Mouse (Mus musculus) embryo, embryonic 11.5 days (tissue): Measurements from ENCODE around the gene Igbp1.

Source experiments
- DNase-seq: peaks from one replicate; pipeline ENCODE4 v3.0.0-alpha.2; 2012; ENCODE audit warnings: low read depth, low spot score

Igbp1 gene

GRCm38 (mm10) chrX:100494068-100494978, at the start of gene Igbp1:
TSS of gene Igbp1 (plus strand) at chrX:100494291.
- peak; percentile 72 for DNase-seq

GRCm38 (mm10) chrX:100468047-100468446, 26.0 kb upstream of the Igbp1 start:
- DNase-seq = no peak

- DNase-seq = no peak
These were observed 24.0 kb upstream of the Igbp1 start for GRCm38 (mm10) chrX:100470126-100470525.

GRCm38 (mm10) chrX:100471491-100471890, 22.6 kb upstream of the Igbp1 start:
- no peak for DNase-seq

DNA sequence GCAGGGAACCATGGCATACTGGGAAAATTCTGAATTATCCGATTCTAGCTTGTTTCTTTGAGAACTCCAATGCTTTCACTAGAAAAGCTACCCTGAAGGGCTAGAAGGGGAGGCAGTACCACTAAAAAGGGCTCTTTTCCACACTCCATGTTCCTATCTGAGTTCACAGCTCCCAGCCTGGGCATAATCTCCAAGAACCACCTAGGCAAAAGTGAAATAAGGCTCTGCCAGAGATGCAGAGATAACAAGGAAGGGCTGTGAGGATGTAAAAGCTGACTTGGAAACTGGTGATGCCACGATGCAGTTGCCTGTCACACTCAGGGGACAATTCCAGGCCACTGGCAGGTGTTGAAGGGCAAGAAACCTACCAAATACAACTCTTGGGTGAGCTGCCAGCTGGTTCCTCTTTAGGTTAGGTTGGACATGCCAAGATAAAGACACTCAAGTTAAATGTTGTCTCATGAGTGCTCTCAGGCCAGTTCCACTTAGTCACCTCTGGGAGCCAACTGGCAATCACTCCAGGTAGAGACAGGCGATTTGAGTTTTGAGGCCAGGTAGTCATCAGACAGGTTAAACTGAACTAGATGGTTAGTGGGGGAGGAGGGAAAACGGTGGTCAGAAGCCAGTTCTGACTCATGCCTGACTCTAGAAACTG, 18.4 kb upstream of the Igbp1 start:
- no peak for DNase-seq

DNA sequence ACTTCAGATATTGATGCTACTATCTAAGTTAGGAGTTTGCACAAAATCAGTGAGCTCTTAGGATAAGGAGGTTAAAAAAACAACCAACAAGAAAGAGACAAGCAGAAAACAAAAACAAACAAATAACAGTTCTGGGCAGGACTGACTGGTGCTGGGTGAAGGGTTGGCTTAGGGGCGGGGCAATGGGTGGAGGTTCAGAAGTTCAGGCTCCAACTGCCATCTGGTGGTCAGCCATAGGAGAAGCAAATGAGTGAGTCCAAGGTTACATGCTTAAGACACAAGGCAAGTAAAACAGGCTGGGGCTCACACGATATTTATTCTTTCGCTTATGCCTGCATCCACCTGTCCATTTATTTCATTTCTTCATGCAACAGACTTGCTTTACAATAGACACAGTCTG, 13.8 kb upstream of the Igbp1 start:
- DNase-seq = peak; percentile 26

DNA sequence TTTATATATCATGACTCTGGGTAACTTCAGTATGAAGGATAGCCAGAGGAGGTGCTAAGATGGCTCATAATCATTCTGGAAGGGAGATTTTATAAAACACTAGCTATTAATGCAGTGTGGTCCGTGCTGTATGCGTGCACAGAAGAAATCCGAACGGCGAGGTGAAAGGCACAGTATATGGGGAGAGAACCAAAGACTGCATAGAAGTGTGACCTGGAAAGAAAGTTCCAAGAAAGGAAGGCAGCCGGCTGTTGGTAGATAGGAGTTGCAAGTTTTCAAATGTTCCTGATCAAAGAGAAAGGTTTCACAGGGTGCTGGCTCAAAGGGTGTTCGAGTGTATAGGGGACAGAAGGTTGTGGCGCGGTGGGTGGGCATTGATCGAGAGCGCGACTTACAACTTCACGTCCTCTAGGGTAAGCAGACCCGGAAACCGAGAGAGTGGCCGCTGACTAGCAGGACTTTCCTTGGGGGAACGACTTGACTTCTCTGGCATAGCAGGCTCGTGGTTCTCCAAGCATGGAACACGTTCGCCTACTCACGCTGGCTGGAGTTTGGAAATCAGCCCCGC, 507 bp upstream of the Igbp1 start:
- DNase-seq = no peak

- no peak for DNase-seq
These were observed 10.2 kb downstream of the Igbp1 start for GRCm38 (mm10) chrX:100504175-100504851.

DNA sequence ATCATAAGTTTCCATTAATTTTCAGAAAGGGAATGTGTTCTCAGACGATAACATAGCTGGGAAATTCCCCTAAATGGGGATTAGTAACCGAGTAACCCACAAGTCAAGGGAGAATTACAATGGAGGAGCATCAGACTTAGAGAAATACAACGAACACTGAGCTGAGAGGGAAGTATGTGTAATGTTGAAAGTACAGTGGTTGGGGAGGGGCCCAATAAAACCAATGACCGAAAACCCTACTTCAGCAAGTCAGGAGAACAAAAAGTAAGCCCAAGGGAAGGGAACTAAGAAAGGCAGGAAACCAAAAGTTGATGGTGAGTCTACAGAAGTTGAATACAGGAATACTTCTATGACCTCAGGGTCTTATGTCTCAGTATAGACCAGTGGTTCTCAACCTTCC, 14.1 kb downstream of the Igbp1 start:
- DNase-seq = no peak

DNA sequence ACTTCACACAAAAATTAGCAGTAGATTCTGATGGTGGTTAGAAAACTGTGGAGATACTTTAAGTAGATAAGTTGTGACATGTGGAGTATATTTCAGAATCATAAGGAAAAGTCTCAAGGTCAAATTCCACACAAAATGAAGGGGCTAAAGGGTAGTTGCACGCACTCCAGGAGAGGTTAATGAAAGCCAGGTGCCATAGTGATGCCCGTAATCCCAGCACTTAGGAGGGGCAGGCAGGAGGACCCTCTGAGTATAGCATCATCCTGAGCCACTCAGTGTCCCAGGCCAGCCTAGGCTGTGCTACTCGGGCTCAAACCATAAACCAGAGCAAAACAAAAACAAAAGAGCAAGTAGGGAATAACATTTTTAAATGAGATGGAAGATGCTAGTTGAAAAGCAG, 15.8 kb downstream of the Igbp1 start:
- DNase-seq = no peak

GRCm38 (mm10) chrX:100516683-100517082, 22.6 kb downstream of the Igbp1 start:
- DNase-seq = no peak

DNA sequence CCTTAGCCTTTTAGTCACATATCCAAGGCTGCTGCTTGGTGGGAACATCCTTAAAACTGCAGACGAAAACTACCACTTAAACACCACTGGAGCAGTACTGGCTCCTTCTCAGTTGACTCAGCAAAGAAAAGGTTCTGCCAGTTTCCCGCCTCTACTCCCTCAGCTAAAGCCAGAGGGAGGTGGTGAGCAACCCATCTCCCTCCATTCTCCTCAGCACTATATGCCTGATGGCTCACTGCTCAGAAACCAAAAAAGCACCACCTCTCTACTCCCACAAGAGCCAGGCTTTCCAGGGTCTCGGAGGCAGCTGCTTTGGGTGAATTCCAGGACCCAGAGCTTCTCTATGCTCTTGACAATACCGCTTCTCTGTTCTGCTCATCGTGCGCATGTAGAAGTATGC, 23.5 kb downstream of the Igbp1 start:
- no peak for DNase-seq

DNA sequence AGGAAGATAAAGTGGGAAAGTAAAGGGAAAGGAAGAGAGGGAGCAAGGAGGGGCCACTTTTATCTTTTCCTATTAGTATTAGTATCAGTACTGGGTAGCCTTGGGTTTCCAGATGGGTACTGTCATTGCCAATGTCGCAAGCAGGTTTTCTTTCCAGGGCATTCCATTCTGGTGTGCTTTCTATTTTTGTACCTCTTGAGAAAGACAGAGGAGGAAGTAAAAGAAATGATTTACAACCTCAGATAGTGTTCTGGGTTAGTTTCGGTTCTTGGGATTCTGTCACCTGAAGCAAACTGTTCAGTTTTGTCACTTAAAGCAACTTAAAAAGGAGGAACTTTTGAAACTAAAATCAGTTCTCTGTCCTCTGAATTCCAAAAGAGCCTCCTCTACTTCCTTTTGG, 24.4 kb downstream of the Igbp1 start:
- DNase-seq = no peak

GRCm38 (mm10) chrX:100524471-100524870, 30.4 kb downstream of the Igbp1 start, which contains the start of gene Dgat2l6:
TSS of gene Dgat2l6 (plus strand) at chrX:100524838.
- no peak for DNase-seq

DNA sequence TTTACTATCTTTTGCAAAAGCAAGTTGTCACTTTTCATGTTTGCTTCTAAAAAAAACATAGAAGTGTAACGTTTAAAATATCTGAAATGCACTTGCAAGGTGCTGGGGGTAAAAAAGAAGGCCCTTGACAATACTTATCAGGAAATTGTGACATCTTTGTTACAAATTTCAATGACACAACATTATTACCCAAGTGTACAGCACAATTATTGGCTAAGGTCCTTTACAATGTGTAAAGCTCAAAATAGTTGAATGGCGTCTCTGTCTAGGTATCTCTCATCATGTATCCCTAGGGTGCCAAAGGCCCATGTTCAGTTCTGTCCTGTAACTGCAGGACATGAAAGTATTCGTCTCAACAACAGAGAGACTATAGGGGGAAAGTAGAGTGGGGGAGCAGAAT, 61.9 kb downstream of the Igbp1 start:
- no peak for DNase-seq

- no peak for DNase-seq
These were observed 71.6 kb downstream of the Igbp1 start for GRCm38 (mm10) chrX:100565696-100566095.
